Mouse (Mus musculus) liver, embryonic 14.5 days (tissue): ENCODE measurements at regions not wholly inside any gene's neighbourhood (a gene's known extent, or its start where the extent isn't known, plus 50 kb on each side); places are given as distances from the start of the nearest gene placed in this dataset.

ENCODE experiments used
- ATAC-seq: fragments of 200-750 bp; cut with Nextera tagmentation; 2 replicates; pipeline ENCODE4 v1.8.0; 2017; ENCODE audit warnings: moderate number of reproducible peaks, mild to moderate bottlenecking, moderate library complexity; ENCODE audit not compliant: insufficient read depth
- DNase-seq, 3 experiments: peaks; one replicate each; pipeline ENCODE4 v3.0.0-alpha.2; 2012 to 2013; ENCODE audit warnings: low read depth in 3 of 3, low spot score in 3 of 3
- H3K27ac ChIP-seq: fragments of 300-500 bp; sonication (generic); 2 replicates; pipeline ENCODE4 v1.5.1; 2014; ENCODE audit warnings: moderate library complexity, mild to moderate bottlenecking, control low read depth, inconsistent platforms
- H3K27me3 ChIP-seq: fragments of 300-500 bp; sonication (generic); 2 replicates; pipeline ENCODE4 v1.6.1; 2014; ENCODE audit warnings: mild to moderate bottlenecking, low read length, moderate library complexity; ENCODE audit not compliant: control insufficient read depth, insufficient read depth
- H3K36me3 ChIP-seq: fragments of 300-500 bp; sonication (generic); replicated peaks from 2 replicates; pipeline ENCODE4 v1.6.1; 2014; ENCODE audit warnings: low read depth; ENCODE audit not compliant: control insufficient read depth, insufficient read depth
- H3K4me1 ChIP-seq, 2 experiments: fragments of 200-500 bp in 1 of 2; fragments of 300-500 bp in 1 of 2; sonication (generic) in 1 of 2; replicated peaks; 2 replicates each; pipeline ENCODE4 v1.6.1; 2012 to 2014; ENCODE audit warnings: antibody characterized with exemption in 1 of 2, inconsistent platforms in 1 of 2, low read length in 1 of 2; ENCODE audit not compliant: control insufficient read depth in 2 of 2, insufficient read depth in 2 of 2
- H3K4me2 ChIP-seq: fragments of 300-500 bp; sonication (generic); 2 replicates; pipeline ENCODE4 v1.6.1; 2014; ENCODE audit warnings: low read depth, mild to moderate bottlenecking, control low read depth, moderate library complexity
- H3K4me3 ChIP-seq, 2 experiments: fragments of 200-500 bp in 1 of 2; fragments of 300-500 bp in 1 of 2; sonication (generic) in 1 of 2; 2 replicates each; pipeline ENCODE4 v1.5.1; 2012 to 2014; ENCODE audit warnings: low read depth in 2 of 2, low read length in 2 of 2, mild to moderate bottlenecking in 2 of 2, control low read depth in 1 of 2, inconsistent platforms in 1 of 2, moderate library complexity in 1 of 2; ENCODE audit not compliant: insufficient read depth in 1 of 2
- H3K9ac ChIP-seq: fragments of 300-500 bp; sonication (generic); replicated peaks from 2 replicates; pipeline ENCODE4 v1.6.1; 2014; ENCODE audit warnings: mild to moderate bottlenecking, control low read depth, moderate library complexity
- H3K9me3 ChIP-seq: fragments of 300-500 bp; sonication (generic); 2 replicates; pipeline ENCODE4 v1.6.1; 2016; ENCODE audit warnings: low read length, mixed read lengths; ENCODE audit not compliant: control insufficient read depth
- CTCF ChIP-seq: IDR thresholded peaks from 2 replicates; pipeline ENCODE4 v1.5.1; 2016; ENCODE audit warnings: antibody characterized with exemption, low read depth, control low read depth
- EP300 ChIP-seq: IDR thresholded peaks from 2 replicates; pipeline ENCODE4 v1.6.1; 2016; ENCODE audit warnings: antibody characterized with exemption, low read depth
- WGBS: fragments of 180-500 bp; shearing (Covaris S2); extraction: QIAGEN DNeasy Blood & Tissue Kit; methylation state at CpG from one replicate; pipeline ENCODE4 v1.1.7; 2014; ENCODE audit not compliant: insufficient replicate concordance; 5-methylcytosine and 5-hydroxymethylcytosine counted together

GRCm38 (mm10) chr17:47138174-47138573, 127.8 kb upstream of the Ubr2 start:
- TF ChIP-seq EP300: no peak
- TF ChIP-seq CTCF: no peak
- Histone ChIP-seq H3K36me3 (no peaks in the 10 kb centered on the region), H3K4me2 (no peak overlapping the region), H3K9ac (no peak overlapping the region), H3K27me3 (peaks cover 32% of the 10 kb centered on the region), H3K4me1 (peaks cover 0 to 5% of the 10 kb centered on the region in 2 experiments; a peak in 1 of 4 replicates), H3K4me3 (no peak overlapping the region), H3K9me3 (no peaks in the 10 kb centered on the region), H3K27ac (no peak overlapping the region)
- DNase-seq: no peak
- no peak for ATAC-seq
- 35% methylated on average over 6 of the region's 6 CpGs for WGBS

GRCm38 (mm10) chr17:47135391-47135790, 125.0 kb upstream of the Ubr2 start:
- Histone ChIP-seq H3K4me1 (peaks cover 0 to 5% of the 10 kb centered on the region in 2 experiments; a peak in 1 of 4 replicates), H3K9ac (no peak overlapping the region), H3K4me3 (no peak overlapping the region), H3K9me3 (no peaks in the 10 kb centered on the region), H3K4me2 (no peak overlapping the region), H3K27ac (no peak overlapping the region), H3K36me3 (no peaks in the 10 kb centered on the region), H3K27me3 (peaks cover 18% of the 10 kb centered on the region)
- TF ChIP-seq EP300 (no peak), CTCF (no peak)
- WGBS: 55% methylated on average over 5 of the region's 5 CpGs
- no peak for ATAC-seq
- no peak for DNase-seq

GRCm38 (mm10) chr17:47133785-47134184, 123.4 kb upstream of the Ubr2 start:
- Histone ChIP-seq H3K9ac (no peak overlapping the region), H3K4me3 (no peak overlapping the region), H3K4me1 (peaks cover 0 to 5% of the 10 kb centered on the region in 2 experiments; a peak in 1 of 4 replicates), H3K4me2 (no peak overlapping the region), H3K36me3 (no peaks in the 10 kb centered on the region), H3K27me3 (peaks cover 2% of the 10 kb centered on the region; the same call in 1 of the 2 replicates), H3K9me3 (no peaks in the 10 kb centered on the region), H3K27ac (no peak overlapping the region)
- DNase-seq (no peak), ATAC-seq (no peak)
- TF ChIP-seq CTCF (no peak), EP300 (no peak)
- WGBS: 68% methylated on average over 2 of the region's 2 CpGs

GRCm38 (mm10) chr17:47127571-47127970, 117.2 kb upstream of the Ubr2 start:
- H3K36me3 ChIP-seq: no peaks in the 10 kb centered on the region
- no peak for TF ChIP-seq EP300
- no peak for TF ChIP-seq CTCF
- H3K9me3 ChIP-seq: no peaks in the 10 kb centered on the region
- H3K4me2 ChIP-seq: no peak overlapping the region
- H3K4me1 ChIP-seq: no peaks in the 10 kb centered on the region
- ATAC-seq (no peak), DNase-seq (no peak)
- no peak overlapping the region for H3K27ac ChIP-seq
- no peaks in the 10 kb centered on the region for H3K27me3 ChIP-seq
- no peak overlapping the region for H3K9ac ChIP-seq
- H3K4me3 ChIP-seq: no peak overlapping the region
- WGBS: 68% methylated on average over 3 of the region's 3 CpGs

- Histone ChIP-seq H3K27ac (no peak overlapping the region), H3K4me3 (no peak overlapping the region), H3K9ac (no peak overlapping the region), H3K4me2 (no peak overlapping the region), H3K9me3 (no peaks in the 10 kb centered on the region), H3K27me3 (no peaks in the 10 kb centered on the region), H3K36me3 (no peaks in the 10 kb centered on the region), H3K4me1 (no peaks in the 10 kb centered on the region)
- DNase-seq (no peak), ATAC-seq (no peak)
- TF ChIP-seq EP300: no peak
- no peak for TF ChIP-seq CTCF
- 80% methylated on average over 18 of the region's 18 CpGs for WGBS
Measured at GRCm38 (mm10) chr17:47123576-47123975, 113.2 kb upstream of the Ubr2 start.
